ENCODE assay signal across 8 mouse cellular contexts in the genomic region with DNA sequence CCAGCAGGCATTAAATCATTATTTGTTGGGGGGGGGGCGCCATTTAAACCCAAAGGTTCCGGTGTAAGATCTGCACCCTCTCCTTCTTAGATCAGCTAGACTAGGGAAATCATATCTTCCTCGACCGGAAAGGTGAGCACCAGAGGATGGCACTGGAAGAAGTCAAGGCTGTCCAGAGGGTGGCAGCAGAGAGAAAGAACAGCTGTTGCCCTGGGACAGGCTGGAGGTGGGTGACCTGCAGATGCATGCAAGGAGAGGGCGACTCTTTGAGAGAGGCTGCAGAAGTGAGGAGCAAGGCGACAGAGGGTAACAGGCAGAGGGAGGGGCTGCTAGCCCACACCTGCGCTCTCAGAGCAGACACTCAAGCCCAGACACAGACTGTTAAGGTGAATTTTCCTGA. TPM values are rescaled to one million over a fixed set of nuclear protein-coding genes. Genes with fewer than 3 reads are reported as not detected.
DNase-seq lines count a peak whose midpoint lies in the region; ATAC-seq and TF ChIP-seq lines count a peak whose summit lies in the region.

No protein-coding gene starts in this region.

- H3K4me1 ChIP-seq in CH12.LX (ENCODE audit: control insufficient read depth in 1 of 2, insufficient read depth in 2 of 2), result peaks cover 0 to 7% of the 10 kb centered on the region in 2 experiments; a peak in 2 of 4 replicates
- H3K4me1 ChIP-seq in embryonic facial prominence, embryonic 12.5 days, result peaks cover 15% of the 10 kb centered on the region; the same call in 1 of the 2 replicates
- peaks cover 4% of the 10 kb centered on the region; the same call in 1 of the 2 replicates for H3K4me1 ChIP-seq in small intestine, adult 2 months (ENCODE audit: control insufficient read depth, insufficient read depth, insufficient read length, low read length)

- no peaks in the 10 kb centered on the region for H3K79me2 ChIP-seq in CH12.LX (replicated peaks; ENCODE audit: control insufficient read depth, extremely low read depth, insufficient read depth, poor library complexity, severe bottlenecking)

- in situ Hi-C loops in CH12.LX (cut with MboI; ENCODE audit: low pct_ligation_motif_present, low pct_unique_long_range_greater_than_20kb, low sequenced_read_pairs), result no loop called here

- peak; percentile 14 to 83; a peak in 2 of 4 replicates for TF ChIP-seq CTCF in CH12.LX (conservative IDR thresholded peaks at IDR 0.05 in 1 of 2, IDR thresholded peaks at IDR 0.05 in 1 of 2; ENCODE audit: low read depth in 2 of 2, low read length in 2 of 2)
- TF ChIP-seq CTCF in left cerebral cortex, adult 2 months (IDR thresholded peaks at IDR 0.05), result peak; percentile 62
- peak; percentile 79; the same call in 1 of the 2 replicates for TF ChIP-seq CTCF in small intestine, adult 2 months (IDR thresholded peaks at IDR 0.05; ENCODE audit: extremely low read depth, insufficient read length, insufficient replicate concordance, low read depth, low read length)

- no peak overlapping the region for H3K27ac ChIP-seq in CH12.LX (ENCODE audit: insufficient read depth, low read depth)
- no peak overlapping the region for H3K27ac ChIP-seq in embryonic facial prominence, embryonic 12.5 days
- no peak overlapping the region for H3K27ac ChIP-seq in left cerebral cortex, adult 2 months
- no peak overlapping the region for H3K27ac ChIP-seq in small intestine, adult 2 months (ENCODE audit: insufficient read depth, low read depth, low read length)

- peak; percentile 66 for TF ChIP-seq RAD21 in CH12.LX (IDR thresholded peaks at IDR 0.05; ENCODE audit: low read depth, low read length)

- WGBS in embryonic facial prominence, embryonic 12.5 days, result 15% methylated on average over 7 of the region's 7 CpGs
- WGBS in small intestine, adult 2 months, result 10% methylated on average over 7 of the region's 7 CpGs

- TF ChIP-seq POLR2A in CH12.LX (IDR thresholded peaks at IDR 0.05; ENCODE audit: low read depth, low read length), result no peak
- no peak for TF ChIP-seq POLR2A in small intestine, adult 2 months (IDR thresholded peaks at IDR 0.05; ENCODE audit: low read depth, low read length)

- no peak for TF ChIP-seq EP300 in CH12.LX (IDR thresholded peaks at IDR 0.05; ENCODE audit: low read length)

- intact Hi-C loops in left cerebral cortex, adult 2 months (cut with DNase I), result loop anchor here (5.0 kb wide), 1 partner anchor 128 kb away; no protein-coding TSS in a partner anchor

- H3K9ac ChIP-seq in CH12.LX (ENCODE audit: insufficient read depth, low read depth), result no peak overlapping the region
- no peak overlapping the region for H3K9ac ChIP-seq in embryonic facial prominence, embryonic 12.5 days

- H3K9me3 ChIP-seq in CH12.LX (replicated peaks; ENCODE audit: low read length), result peaks cover 5% of the 10 kb centered on the region
- H3K9me3 ChIP-seq in embryonic facial prominence, embryonic 12.5 days, result no peaks in the 10 kb centered on the region

- DNase-seq in CH12.LX (ENCODE audit: extremely low read depth), result peak; percentile 57
- DNase-seq in adrenal gland, postnatal 10 days, result peak; percentile 78
- DNase-seq in heart, postnatal 4 days, result peak; percentile 72
- DNase-seq in left cerebral cortex, adult 2 months (ENCODE audit: extremely low spot score in 1 of 2, low spot score in 2 of 2), result peak; percentile 34 to 39
- DNase-seq in mesoderm, embryonic 11.5 days (ENCODE audit: low read depth, low spot score), result peak; percentile 50

- H3K36me3 ChIP-seq in CH12.LX (replicated peaks in 1 of 2; ENCODE audit: control insufficient read depth in 1 of 2, insufficient read depth in 1 of 2, low read length in 1 of 2), result no peaks in the 10 kb centered on the region
- no peaks in the 10 kb centered on the region for H3K36me3 ChIP-seq in embryonic facial prominence, embryonic 12.5 days
- H3K36me3 ChIP-seq in small intestine, adult 2 months (ENCODE audit: control insufficient read depth, insufficient read depth, low read length), result no peaks in the 10 kb centered on the region

- no peak overlapping the region for H3K4me3 ChIP-seq in CH12.LX (replicated peaks in 1 of 3; ENCODE audit: low read depth in 2 of 3, low read length in 2 of 3, poor library complexity in 1 of 3)
- no peak overlapping the region for H3K4me3 ChIP-seq in embryonic facial prominence, embryonic 12.5 days
- H3K4me3 ChIP-seq in left cerebral cortex, adult 2 months, result no peak overlapping the region
- no peak overlapping the region for H3K4me3 ChIP-seq in small intestine, adult 2 months (ENCODE audit: low read depth, low read length)

- 0 out of 2 replicates have a peak, but pooled peaks have one; percentile 44 for ATAC-seq in embryonic facial prominence, embryonic 12.5 days (ENCODE audit: insufficient number of reproducible peaks, insufficient read depth, low FRiP score, low TSS enrichment)
- no peak for ATAC-seq in erythroid progenitor cell, adult 5-6 weeks (replicated peaks; ENCODE audit: low FRiP score, poor library complexity, severe bottlenecking)

- no peak overlapping the region for H3K4me2 ChIP-seq in CH12.LX (ENCODE audit: insufficient read depth, low read depth, poor library complexity, severe bottlenecking)
- H3K4me2 ChIP-seq in embryonic facial prominence, embryonic 12.5 days (replicated peaks), result no peak overlapping the region

- dilution Hi-C loops in CH12.LX (cut with MboI; ENCODE audit: extremely low pct_ligation_motif_present, extremely low pct_unique_long_range_greater_than_20kb, low sequenced_read_pairs), result no loop called here

- H3K27me3 ChIP-seq in CH12.LX (replicated peaks), result peaks cover 3% of the 10 kb centered on the region
- H3K27me3 ChIP-seq in embryonic facial prominence, embryonic 12.5 days, result 0 out of 2 replicates have a peak, but pooled peaks cover 5% of the 10 kb centered on the region
- H3K27me3 ChIP-seq in small intestine, adult 2 months (ENCODE audit: control insufficient read depth, insufficient read depth, low read length), result no peaks in the 10 kb centered on the region

TF ChIP-seq in CH12.LX, 34 proteins besides CTCF, POLR2A, EP300 and RAD21:
- TF ChIP-seq SIN3A (IDR thresholded peaks at IDR 0.05; ENCODE audit: low read length) (no peak), MEF2A (IDR thresholded peaks at IDR 0.05; ENCODE audit: borderline replicate concordance, low read depth, low read length) (0 out of 2 replicates have a peak, but pooled peaks have one; percentile 28), IRF4 (IDR thresholded peaks at IDR 0.05; ENCODE audit: low read depth, low read length) (0 out of 2 replicates have a peak, but pooled peaks have one; percentile 15), SMC3 (IDR thresholded peaks at IDR 0.05; ENCODE audit: low read depth, low read length) (peak; percentile 85), E2F4 (IDR thresholded peaks at IDR 0.05; ENCODE audit: insufficient replicate concordance, low read depth, low read length) (no peak)

RNA-seq across cellular contexts. Expression of a gene that starts 8.2 kb away (rescaled TPM):
- total RNA-seq in CH12.LX (2012; rRNA removed) (not detected in 2 replicates), CH12.LX (2014; rRNA removed) (not detected in 2 replicates)
- polyA plus RNA-seq in CH12.LX (2012; ENCODE audit: insufficient read length, low read depth), result 0.04 TPM in 1 of 2 replicates, not detected in the other
- 10 to 100 TPM; 12.9 to 14.2 TPM for total RNA-seq in adrenal gland, postnatal 10 days (2021)
- polyA plus RNA-seq in embryonic facial prominence, embryonic 12.5 days (2016; fragmentation: Nextera tagmentation; extraction: Ambion mirVana), result 22.7 and 25.9 TPM in 2 replicates
- total RNA-seq in heart, postnatal 4 days (2021), result 10 to 100 TPM; 28.6 to 32.7 TPM
- 10 to 100 TPM; 36.9 to 37.1 TPM for total RNA-seq in left cerebral cortex, adult 2 months (2021)
- 3.0 and 3.3 TPM in 2 replicates for polyA plus RNA-seq in small intestine, adult 2 months (2012; rRNA removed)
- 0.84 TPM in 1 of 2 replicates, not detected in the other for total RNA-seq in erythroid progenitor cell, adult 5-6 weeks (2015; ENCODE audit: low replicate concordance)
- total RNA-seq in erythroid progenitor cell, adult 5-6 weeks (2017; ENCODE audit: low replicate concordance), result 0.13 TPM in 1 of 2 replicates, not detected in the other

Comparison
In these comparisons a context has a peak if more than half of its experiments do, and no peak if none do; other contexts are left out.
1. RNA of a gene that starts 8.2 kb away (total RNA-seq): 36.9 to 37.1 TPM in left cerebral cortex, adult 2 months, 28.6 to 32.7 TPM in heart, postnatal 4 days and 12.9 to 14.2 TPM in adrenal gland, postnatal 10 days; 0.13 to 0.84 TPM in erythroid progenitor cell, adult 5-6 weeks and not detected in CH12.LX; every median in the first group is over 4 times any median in the second.
2. Peak in every context shown above with its lines, with median percentiles within 50 percentile points of each other: DNase-seq and CTCF ChIP-seq.